Mouse (Mus musculus) testis, adult 2 months (tissue): Measurements from ENCODE around the gene Olfr1258. TPM values are rescaled to one million over a fixed set of nuclear protein-coding genes. Genes with fewer than 3 reads are reported as not detected.
"Not testable (repeated sequence)": the region's sequence is repeated elsewhere in the genome, so short reads cannot be mapped to it uniquely, and the experiment has no call there.

Source experiments
- H3K27ac ChIP-seq: fragments of 200-500 bp; 2 replicates; pipeline ENCODE4 v1.5.1; 2012; ENCODE audit warnings: low read depth, low read length; ENCODE audit not compliant: control insufficient read depth, insufficient read depth
- H3K27me3 ChIP-seq: fragments of 200-500 bp; 2 replicates; pipeline ENCODE4 v1.6.1; 2012; ENCODE audit warnings: mild to moderate bottlenecking, low read length, moderate library complexity; ENCODE audit not compliant: control insufficient read depth, insufficient read depth
- H3K36me3 ChIP-seq: fragments of 200-500 bp; 2 replicates; pipeline ENCODE4 v1.6.1; 2012; ENCODE audit warnings: mild to moderate bottlenecking, low read length; ENCODE audit not compliant: control insufficient read depth, insufficient read depth
- H3K4me1 ChIP-seq: fragments of 200-500 bp; 2 replicates; pipeline ENCODE4 v1.6.1; 2012; ENCODE audit warnings: low read length; ENCODE audit not compliant: control insufficient read depth, insufficient read depth
- H3K4me3 ChIP-seq: fragments of 200-500 bp; 2 replicates; pipeline ENCODE4 v1.5.1; 2012; ENCODE audit warnings: low read depth, mild to moderate bottlenecking, low read length, moderate library complexity, mixed read lengths; ENCODE audit not compliant: control insufficient read depth
- CTCF ChIP-seq: fragments of 200-500 bp; IDR thresholded peaks from 2 replicates; pipeline ENCODE4 v1.5.1; 2012; ENCODE audit warnings: low read depth, mild to moderate bottlenecking, inconsistent platforms, low read length, moderate library complexity; ENCODE audit not compliant: control insufficient read depth, insufficient read depth, insufficient replicate concordance
- POLR2A ChIP-seq: fragments of 200-500 bp; IDR thresholded peaks from 2 replicates; pipeline ENCODE4 v1.6.1; 2012; ENCODE audit warnings: low read depth, mild to moderate bottlenecking, inconsistent platforms, low read length, moderate library complexity; ENCODE audit not compliant: control insufficient read depth
- polyA plus RNA-seq: library from polyadenylated mRNA; depleted of rRNA; stranded (reverse); fragments of >200 nt; gene quantifications from 2 replicates; pipeline ENCODE4 v1.2.3, GENCODE M21; 2012; rRNA removed

Gene Olfr1258
- not detected in 2 replicates for polyA plus RNA-seq

GRCm38 (mm10) chr2:89927009-89927408 is at the start of gene Olfr1258:
Gene Olfr1258, plus strand, starts transcription at chr2:89927309.
- H3K4me3 ChIP-seq: no peak within 1 kb of the TSS
- H3K27ac ChIP-seq: no peak within 1 kb of the TSS
- H3K27me3 ChIP-seq: no peaks in the 10 kb centered on the region
- no peak for TF ChIP-seq CTCF
- no peak for TF ChIP-seq POLR2A
- H3K36me3 ChIP-seq: no peaks in the 10 kb centered on the region
- no peaks in the 10 kb centered on the region for H3K4me1 ChIP-seq

GRCm38 (mm10) chr2:89878137-89878536 is 49.0 kb upstream of the Olfr1258 start, which contains the start of gene Olfr1257:
Gene Olfr1257, plus strand, starts transcription at chr2:89878437.
- H3K27ac ChIP-seq: no peak within 1 kb of the TSS
- TF ChIP-seq POLR2A: no peak
- TF ChIP-seq CTCF: no peak
- no peaks in the 10 kb centered on the region for H3K36me3 ChIP-seq
- no peaks in the 10 kb centered on the region for H3K27me3 ChIP-seq
- no peaks in the 10 kb centered on the region for H3K4me1 ChIP-seq
- no peak within 1 kb of the TSS for H3K4me3 ChIP-seq

GRCm38 (mm10) chr2:89912616-89913015 is 14.5 kb upstream of the Olfr1258 start:
- not testable (repeated sequence) for H3K27me3 ChIP-seq, H3K27ac ChIP-seq, H3K36me3 ChIP-seq, H3K4me3 ChIP-seq, H3K4me1 ChIP-seq

- Histone ChIP-seq H3K4me1 (no peaks in the 10 kb centered on the region), H3K27me3 (no peaks in the 10 kb centered on the region), H3K4me3 (no peak within 1 kb of the TSS), H3K36me3 (no peaks in the 10 kb centered on the region), H3K27ac (no peak within 1 kb of the TSS)
- no peak for TF ChIP-seq POLR2A
- TF ChIP-seq CTCF: no peak
Observed at GRCm38 (mm10) chr2:89948564-89948963, 21.5 kb downstream of the Olfr1258 start, which contains the start of gene Olfr1259. Gene Olfr1259, minus strand, starts transcription at chr2:89948664.

GRCm38 (mm10) chr2:89974184-89974583 is 47.1 kb downstream of the Olfr1258 start, which contains the start of gene Olfr1260:
Gene Olfr1260, plus strand, starts transcription at chr2:89974340.
- Histone ChIP-seq H3K4me1 (no peaks in the 10 kb centered on the region), H3K27ac (no peak within 1 kb of the TSS), H3K4me3 (no peak within 1 kb of the TSS), H3K27me3 (no peaks in the 10 kb centered on the region), H3K36me3 (no peaks in the 10 kb centered on the region)
- TF ChIP-seq CTCF (no peak), POLR2A (no peak)

GRCm38 (mm10) chr2:89977709-89978108 is 50.6 kb downstream of the Olfr1258 start:
- TF ChIP-seq POLR2A: no peak
- TF ChIP-seq CTCF: no peak

More at GRCm38 (mm10) chr2:89977709-89978108, 50.6 kb downstream of the Olfr1258 start:
- H3K36me3 ChIP-seq: no peaks in the 10 kb centered on the region
- H3K27me3 ChIP-seq: no peaks in the 10 kb centered on the region
- H3K4me1 ChIP-seq: no peaks in the 10 kb centered on the region
- no peak overlapping the region for H3K4me3 ChIP-seq
- H3K27ac ChIP-seq: no peak overlapping the region

Other genes with a start within 250 kb of the Olfr1258 start
- gene Olfr1252, start 202.3 kb upstream of the Olfr1258 start, polyA plus RNA-seq: not detected in 2 replicates
- gene Olfr1253, start 170.2 kb upstream of the Olfr1258 start, polyA plus RNA-seq: not detected in 2 replicates
- not detected in 2 replicates for gene Olfr1254, start 133.7 kb upstream of the Olfr1258 start, polyA plus RNA-seq
- gene Olfr1255, start 115.3 kb upstream of the Olfr1258 start, polyA plus RNA-seq: not detected in 2 replicates
- not detected in 2 replicates for gene Olfr1256, start 85.8 kb upstream of the Olfr1258 start, polyA plus RNA-seq
- not detected in 2 replicates for gene Olfr48, start 79.1 kb upstream of the Olfr1258 start, polyA plus RNA-seq
- 0.06 and 0.27 TPM in 2 replicates for gene Olfr1257, start 48.9 kb upstream of the Olfr1258 start, polyA plus RNA-seq
- gene Olfr1259, start 21.4 kb downstream of the Olfr1258 start, polyA plus RNA-seq: 0.15 TPM in 1 of 2 replicates, not detected in the other
- not detected in 2 replicates for gene Olfr1260, start 47.0 kb downstream of the Olfr1258 start, polyA plus RNA-seq
- not detected in 2 replicates for gene Olfr1261, start 63.9 kb downstream of the Olfr1258 start, polyA plus RNA-seq
- gene Olfr1262, start 72.8 kb downstream of the Olfr1258 start, polyA plus RNA-seq: not detected in 2 replicates
- not detected in 2 replicates for gene Olfr1263, start 84.8 kb downstream of the Olfr1258 start, polyA plus RNA-seq
- gene Olfr1264, start 98.3 kb downstream of the Olfr1258 start, polyA plus RNA-seq: not detected in 2 replicates
- not detected in 2 replicates for gene Olfr1265, start 108.0 kb downstream of the Olfr1258 start, polyA plus RNA-seq
- gene Olfr140, start 136.3 kb downstream of the Olfr1258 start, polyA plus RNA-seq: not detected in 2 replicates
- not detected in 2 replicates for gene Olfr1269, start 194.1 kb downstream of the Olfr1258 start, polyA plus RNA-seq
- 0.52 and 0.69 TPM in 2 replicates for gene Olfr32, start 215.0 kb downstream of the Olfr1258 start, polyA plus RNA-seq
- 0.06 and 0.37 TPM in 2 replicates for gene Olfr1270, start 225.8 kb downstream of the Olfr1258 start, polyA plus RNA-seq